Mouse (Mus musculus) embryo, embryonic 11 days (tissue): Measurements from ENCODE around the gene Sf3b6.

Experiments
- DNase-seq: peaks from one replicate; pipeline ENCODE4 v3.0.0-alpha.2; 2015

Sf3b6 gene

DNA sequence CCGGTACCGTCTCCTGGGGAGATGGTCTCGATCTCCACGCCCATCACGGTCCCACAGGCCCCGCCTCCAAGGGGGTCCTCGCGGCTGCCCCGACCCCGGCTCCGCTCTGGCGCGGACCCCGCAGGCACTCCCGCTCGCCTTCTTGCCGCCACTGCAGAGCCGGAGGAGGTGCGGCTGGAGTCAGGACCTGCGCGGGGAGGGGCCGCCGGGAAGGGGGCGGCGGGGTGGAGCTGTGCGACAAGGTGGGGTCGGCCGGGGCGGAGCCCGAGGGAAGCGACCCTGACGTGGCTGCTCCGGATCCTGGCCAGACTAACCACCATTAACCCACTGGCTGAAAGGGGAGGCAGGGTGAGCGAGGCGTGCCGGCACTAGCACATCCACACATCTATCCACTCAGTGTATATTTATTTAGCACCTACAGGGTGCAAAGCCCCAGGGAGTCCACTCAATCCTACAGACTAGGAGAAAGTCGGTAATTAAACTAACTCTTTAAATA, 24.1 kb downstream of the Sf3b6 start, which contains the start of gene Fkbp1b:
TSS of gene Fkbp1b (minus strand) at position 200 of the 496 bp plus-strand sequence.
- peak; percentile 84 for DNase-seq

DNA sequence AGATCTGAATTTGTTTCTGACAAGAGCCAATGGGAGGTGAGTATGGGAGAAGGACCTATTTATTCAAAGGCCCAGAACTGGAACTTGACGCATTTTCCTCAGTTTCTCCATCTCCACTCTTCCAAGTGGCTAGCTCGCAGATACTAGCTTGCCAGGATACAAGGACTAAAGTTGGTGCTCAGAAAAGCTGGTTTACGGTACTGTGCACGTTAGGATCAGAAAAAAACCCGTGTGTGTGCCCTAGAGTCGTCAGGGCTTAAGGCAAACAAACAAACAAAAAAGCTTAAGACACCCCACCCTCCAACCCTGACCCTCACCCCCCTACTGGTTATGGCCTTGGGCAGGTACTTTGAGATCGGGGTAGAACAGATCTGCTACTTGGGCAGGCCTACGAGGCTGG, 25.1 kb downstream of the Sf3b6 start:
- DNase-seq, result no peak

GRCm38 (mm10) chr12:4842890-4843597, 25.7 kb downstream of the Sf3b6 start, which contains the start of gene Wdcp:
Gene Wdcp, plus strand, starts transcription at chr12:4843303.
- DNase-seq, result peak; percentile 96

GRCm38 (mm10) chr12:4843741-4844140, 26.4 kb downstream of the Sf3b6 start:
- peak; percentile 74 for DNase-seq

GRCm38 (mm10) chr12:4856160-4856559, 38.8 kb downstream of the Sf3b6 start:
- no peak for DNase-seq

- DNase-seq, result no peak
Measured at GRCm38 (mm10) chr12:4856834-4857233, 39.5 kb downstream of the Sf3b6 start.

GRCm38 (mm10) chr12:4859241-4859914, 42.0 kb downstream of the Sf3b6 start:
- DNase-seq, result peak; percentile 47

GRCm38 (mm10) chr12:4862672-4863071, 45.3 kb downstream of the Sf3b6 start:
- no peak for DNase-seq

- DNase-seq, result no peak
Measured at GRCm38 (mm10) chr12:4863654-4864337, 46.5 kb downstream of the Sf3b6 start.

GRCm38 (mm10) chr12:4864338-4864690, 47.0 kb downstream of the Sf3b6 start:
- DNase-seq, result no peak

DNA sequence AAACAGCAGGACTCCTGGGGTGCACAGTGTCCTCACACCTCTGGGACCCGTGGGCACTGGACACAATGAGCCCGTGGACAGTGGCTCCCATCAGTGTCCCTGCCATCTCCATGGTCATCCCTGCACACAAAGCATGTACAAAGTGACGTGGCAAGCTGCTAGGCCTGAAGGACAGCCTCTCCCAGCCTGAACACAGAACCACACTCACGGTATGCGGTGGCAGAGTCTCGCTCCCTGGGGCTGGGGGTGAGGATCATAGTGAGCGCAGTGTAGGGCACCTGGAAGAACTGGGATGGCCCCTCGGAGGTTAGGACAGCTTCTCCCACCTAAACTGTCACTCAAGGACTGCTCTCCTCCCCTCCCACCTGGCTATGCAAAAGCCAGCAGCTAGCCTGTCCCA, 51.6 kb downstream of the Sf3b6 start:
- no peak for DNase-seq

- no peak for DNase-seq
Measured at GRCm38 (mm10) chr12:4871260-4871659, 53.9 kb downstream of the Sf3b6 start.

- no peak for DNase-seq
Measured at GRCm38 (mm10) chr12:4872273-4872672, 54.9 kb downstream of the Sf3b6 start.

- DNase-seq, result no peak
Measured at GRCm38 (mm10) chr12:4872983-4873477, 55.7 kb downstream of the Sf3b6 start.

- no peak for DNase-seq
Measured at GRCm38 (mm10) chr12:4873531-4873930, 56.2 kb downstream of the Sf3b6 start.

DNA sequence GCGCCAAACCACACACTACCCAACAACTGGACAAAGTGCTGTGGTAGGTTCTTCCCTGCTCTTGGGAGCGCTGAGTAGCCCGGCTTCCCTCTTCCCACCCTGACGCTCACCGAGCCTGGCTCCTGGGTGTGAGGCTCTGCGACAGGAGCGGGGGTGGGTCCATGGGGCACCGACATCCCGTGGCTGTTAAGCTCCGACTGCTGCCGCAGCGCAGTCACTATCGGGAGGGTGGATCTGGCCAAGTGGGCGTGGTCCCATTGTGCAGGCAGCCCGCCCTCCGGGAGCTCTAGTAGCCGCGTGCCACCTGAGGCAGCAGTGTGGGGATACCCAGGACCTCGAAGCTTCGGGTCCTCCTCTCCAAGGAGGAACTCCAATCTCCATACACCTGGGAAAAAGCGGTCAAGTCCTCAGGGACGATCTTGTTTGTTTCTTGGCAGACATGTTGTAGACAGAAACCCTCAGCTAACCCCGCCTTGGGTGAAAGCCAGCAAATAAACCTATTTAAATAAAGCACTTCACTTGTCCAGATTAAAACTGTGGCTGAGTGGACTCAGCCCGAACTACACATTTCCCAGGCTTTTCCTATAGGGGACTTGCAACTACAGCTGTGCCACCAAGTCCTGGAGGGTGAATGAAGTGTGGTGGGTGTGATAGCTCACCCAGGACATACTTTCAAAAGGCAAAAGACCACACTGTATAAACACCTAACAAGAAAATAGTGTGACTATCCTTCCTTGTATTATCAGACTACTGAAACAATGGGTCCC, 57.0 kb downstream of the Sf3b6 start, which contains the start of gene Mfsd2b:
TSS of gene Mfsd2b (minus strand) at position 199 of the 767 bp plus-strand sequence.
- DNase-seq, result peak; percentile 86

- DNase-seq, result no peak
Measured at GRCm38 (mm10) chr12:4875623-4876022, 58.3 kb downstream of the Sf3b6 start.
